Mouse (Mus musculus) cerebellum, postnatal 4 days (tissue): ENCODE data around the gene Rcc1.
"Not testable (repeated sequence)": the region's sequence is repeated elsewhere in the genome, so short reads cannot be mapped to it uniquely, and the experiment has no call there.

Source experiments
- DNase-seq, 2 experiments: peaks; one replicate each; pipeline ENCODE4 v3.0.0; 2022; ENCODE audit warnings: low spot score in 2 of 2, mixed read lengths in 1 of 2

Rcc1 gene

DNA sequence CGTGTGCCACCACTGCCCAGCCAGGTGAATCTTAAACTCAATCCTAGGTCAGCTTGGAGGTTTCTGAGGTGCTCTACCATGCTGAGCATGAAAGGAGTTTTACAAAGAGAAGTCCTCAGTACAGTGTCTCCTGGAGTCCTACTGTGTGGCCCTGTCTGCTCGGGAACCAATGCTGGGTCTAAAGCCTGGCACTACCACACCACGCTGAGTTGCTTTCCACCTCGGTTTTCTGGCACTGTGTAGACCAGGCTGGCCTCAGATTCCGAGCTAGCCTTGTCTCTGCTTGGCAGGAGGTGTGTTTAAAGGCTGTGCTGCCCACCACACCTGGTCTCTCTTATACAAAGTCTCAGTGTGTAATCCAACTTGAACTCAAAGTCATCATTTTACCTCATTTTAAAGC is 40.8 kb downstream of the Rcc1 start:
- no peak for DNase-seq

DNA sequence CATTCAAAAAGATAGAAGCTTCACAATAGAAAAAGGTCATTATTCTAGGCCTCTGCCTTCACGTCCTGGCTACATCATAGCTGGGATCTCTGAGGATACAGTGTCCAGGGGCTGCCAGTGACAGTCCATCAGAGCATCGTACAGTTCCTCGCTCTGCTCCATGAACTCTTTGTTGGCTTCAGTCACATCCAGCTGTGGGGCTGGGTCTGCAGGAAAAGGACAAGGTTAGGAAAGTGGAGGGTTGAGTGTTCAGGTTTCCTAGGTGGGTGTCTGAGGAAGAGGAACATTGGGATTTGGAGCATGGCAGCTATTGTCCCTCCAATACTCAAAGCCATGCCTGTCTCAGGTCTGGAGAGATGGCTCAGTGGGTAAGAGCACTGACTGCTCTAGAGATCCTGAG is 41.6 kb downstream of the Rcc1 start:
- DNase-seq, result no peak

DNA sequence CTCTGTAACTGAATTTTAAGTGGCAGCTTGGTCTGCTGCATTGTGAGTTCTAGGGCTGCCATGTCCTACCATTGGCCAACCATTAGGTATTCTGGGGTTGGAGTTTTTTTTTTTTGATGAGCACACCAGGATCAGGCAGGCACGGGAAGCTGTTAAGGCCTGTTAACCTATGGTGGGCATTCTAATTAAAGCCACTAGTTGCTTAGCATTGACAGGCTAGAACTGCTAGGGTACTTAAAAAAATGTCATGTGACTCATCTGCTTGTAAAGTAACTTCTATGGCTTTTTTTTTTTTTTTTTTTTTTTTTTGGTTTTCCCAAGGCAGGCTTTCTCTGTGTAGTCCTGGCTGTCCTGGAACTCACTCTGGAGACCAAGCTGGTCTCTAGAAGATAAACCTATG is 42.2 kb downstream of the Rcc1 start:
- DNase-seq, result no peak

- peak in 1 of 2 experiments; percentile 28 for DNase-seq
Measured at GRCm38 (mm10) chr4:132309849-132310472, 43.4 kb downstream of the Rcc1 start.

- DNase-seq, result peak in 1 of 2 experiments; percentile 24
Measured at GRCm38 (mm10) chr4:132309140-132309848, 44.1 kb downstream of the Rcc1 start.

DNA sequence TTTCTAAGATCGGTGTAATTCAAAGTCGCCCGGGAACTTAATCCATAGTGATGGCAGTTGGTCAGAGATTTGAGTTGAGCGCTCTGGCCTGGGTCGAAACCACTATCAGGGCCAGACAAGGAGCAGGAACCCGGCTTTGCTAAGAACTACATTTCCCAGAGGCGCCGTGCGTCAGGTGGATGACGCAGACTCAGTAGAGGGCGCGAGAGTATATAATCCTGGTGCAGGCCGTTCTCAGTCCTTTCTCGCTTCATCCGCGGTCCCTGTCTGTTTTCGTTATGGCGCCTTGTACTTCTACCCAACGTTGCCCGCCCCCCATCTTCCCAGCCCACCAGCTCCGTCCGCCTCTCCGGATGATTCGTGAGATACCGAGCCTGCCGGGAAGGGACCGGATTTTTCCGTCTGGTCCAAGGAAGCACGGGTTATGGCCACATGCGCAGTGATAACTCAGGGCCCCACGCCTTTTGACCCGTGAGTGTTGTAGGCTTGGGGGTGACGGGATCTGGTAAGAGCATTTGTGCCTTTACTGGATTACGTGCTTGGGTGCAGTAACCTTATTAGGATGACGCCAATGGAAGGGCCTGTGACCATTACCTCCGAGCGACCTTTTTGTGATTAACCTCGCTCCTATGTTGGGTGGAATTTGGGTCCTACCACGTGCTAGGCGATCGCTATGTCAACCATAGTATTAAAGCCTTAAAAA is 44.8 kb downstream of the Rcc1 start:
- DNase-seq, result peak; percentile 69 to 83

- no peak for DNase-seq
Measured at GRCm38 (mm10) chr4:132306004-132306403, 47.4 kb downstream of the Rcc1 start.

DNA sequence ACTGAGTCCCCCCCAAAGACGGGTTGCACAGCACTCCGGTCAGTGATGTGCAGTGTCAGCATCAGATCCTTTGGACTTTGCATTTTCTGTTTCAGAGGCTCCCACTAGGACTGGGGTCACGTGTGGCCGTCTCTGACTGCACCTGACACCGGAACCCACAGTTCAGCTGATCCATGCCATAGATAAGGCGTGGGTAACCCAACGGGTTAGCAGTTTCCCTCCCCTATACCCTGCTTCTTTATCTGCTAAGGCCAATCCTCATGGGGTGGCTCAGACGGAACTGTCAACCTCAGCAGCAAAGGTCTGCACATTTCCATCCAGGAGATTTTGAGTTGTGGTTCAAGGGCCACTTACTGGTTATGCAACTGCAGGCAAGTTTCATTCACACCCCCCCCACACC is 48.1 kb downstream of the Rcc1 start:
- DNase-seq, result no peak

DNA sequence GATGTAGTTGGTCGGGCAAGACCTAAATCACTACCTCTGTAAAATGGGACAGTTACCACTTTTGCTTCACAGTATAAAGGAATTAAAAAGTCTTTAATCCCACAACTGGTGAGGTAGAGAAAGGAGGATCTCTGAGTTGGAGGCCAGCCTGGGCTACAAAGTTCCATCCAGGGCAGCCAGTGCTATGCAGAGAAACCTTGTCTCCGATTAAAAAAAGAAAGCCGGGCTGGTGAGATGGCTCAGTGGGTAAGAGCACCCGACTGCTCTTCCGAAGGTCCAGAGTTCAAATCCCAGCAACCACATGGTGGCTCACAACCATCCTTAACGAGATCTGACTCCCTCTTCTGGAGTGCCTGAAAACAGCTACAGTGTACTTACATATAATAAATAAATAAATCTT is 49.9 kb downstream of the Rcc1 start:
- DNase-seq, result not testable (repeated sequence)

GRCm38 (mm10) chr4:132302939-132303479 is 50.4 kb downstream of the Rcc1 start, which contains the start of gene Rab42:
Gene Rab42, minus strand, starts transcription at chr4:132303385.
- DNase-seq, result peak; percentile 38 to 49

DNA sequence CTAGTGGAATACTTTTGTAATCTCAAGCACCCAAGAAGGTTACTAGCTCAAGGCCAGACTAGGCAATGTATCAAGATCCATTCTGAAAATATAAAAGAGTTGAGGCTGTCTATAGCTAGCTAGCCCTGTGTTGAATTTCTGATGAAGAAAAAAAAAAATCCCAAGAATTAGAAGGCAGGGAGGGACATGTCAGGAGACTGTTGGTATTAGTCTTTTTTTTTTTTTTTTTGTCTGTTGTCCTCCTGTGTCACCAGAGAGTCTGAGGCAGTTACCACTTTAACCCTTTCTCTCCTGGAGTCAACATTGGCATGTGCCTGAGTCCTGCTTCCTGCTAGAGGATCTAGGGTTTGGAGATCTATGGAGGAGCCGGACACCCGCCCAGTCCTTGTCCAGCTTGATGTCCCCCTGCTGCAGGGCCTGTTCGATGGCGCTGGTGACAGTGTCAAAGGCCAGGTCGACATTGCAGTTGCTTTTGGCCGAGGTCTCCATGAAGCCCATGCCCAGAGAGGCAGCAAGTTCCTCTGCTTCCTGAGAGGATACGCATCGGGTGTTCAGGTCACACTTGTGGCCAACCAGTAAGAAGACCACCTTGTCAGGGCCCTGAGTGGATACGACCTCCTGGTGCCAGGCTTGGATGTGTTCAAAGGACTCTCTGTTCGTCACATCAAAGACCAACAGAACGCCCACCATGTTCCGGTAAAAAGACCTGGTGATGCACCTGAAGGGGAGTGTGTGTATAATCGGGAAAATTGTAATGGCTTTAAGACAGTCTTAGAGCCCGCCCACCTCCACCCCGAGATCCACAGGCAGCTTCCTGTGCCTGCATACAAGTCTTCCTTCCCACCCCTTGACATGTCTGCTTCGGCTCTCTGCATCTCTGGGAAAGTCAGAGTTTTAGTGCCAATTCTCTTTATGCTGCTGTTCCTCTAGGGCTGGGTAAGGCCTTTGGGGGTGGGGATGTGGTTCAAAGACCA is 51.2 kb downstream of the Rcc1 start:
- DNase-seq, result no peak

DNA sequence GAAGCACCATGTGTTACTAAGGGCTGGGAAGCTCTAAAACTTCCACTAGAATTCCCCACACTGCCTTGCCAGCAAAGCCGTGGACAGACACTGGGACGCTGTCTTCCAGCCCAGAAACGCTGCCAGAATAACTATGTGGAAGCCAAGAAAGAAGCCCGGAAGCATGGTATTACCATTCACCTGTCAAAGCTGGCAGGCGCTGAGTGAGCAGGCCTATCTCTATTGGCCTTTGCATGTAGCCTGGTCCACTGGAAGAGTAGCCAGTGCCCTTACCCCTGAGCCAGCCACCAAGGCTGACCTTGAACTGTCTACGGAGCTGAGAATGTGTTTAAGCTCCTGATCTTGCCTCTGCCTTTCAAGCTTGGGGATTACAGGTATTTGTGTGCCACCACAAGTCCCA is 51.9 kb downstream of the Rcc1 start:
- no peak for DNase-seq

DNA sequence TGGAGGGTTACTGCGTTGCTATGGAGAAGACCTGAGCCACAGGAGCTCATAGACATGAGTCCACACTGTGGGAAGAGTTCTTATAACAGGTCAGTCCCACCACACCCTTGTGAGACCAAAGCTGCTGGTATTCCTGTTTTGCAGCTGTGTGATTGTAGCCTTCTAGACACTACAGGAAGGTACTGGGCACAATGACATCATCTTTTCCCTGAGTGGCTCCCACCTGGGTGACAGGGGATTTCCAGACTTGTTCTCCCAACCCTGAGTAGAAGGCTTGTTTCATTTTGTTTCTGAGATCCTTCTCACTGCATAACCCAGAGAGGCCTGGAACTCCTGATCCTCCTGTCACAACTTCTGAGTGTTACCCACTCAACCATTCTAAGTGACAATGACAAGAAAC is 53.6 kb downstream of the Rcc1 start:
- DNase-seq, result no peak

- no peak for DNase-seq
Measured at GRCm38 (mm10) chr4:132295696-132296390, 57.6 kb downstream of the Rcc1 start.

GRCm38 (mm10) chr4:132293682-132294240 is 59.6 kb downstream of the Rcc1 start:
- DNase-seq, result no peak

GRCm38 (mm10) chr4:132292988-132293387 is 60.4 kb downstream of the Rcc1 start:
- peak in 1 of 2 experiments; percentile 35 for DNase-seq

- no peak for DNase-seq
Measured at GRCm38 (mm10) chr4:132291624-132292335, 61.6 kb downstream of the Rcc1 start.

- DNase-seq, result no peak
Measured at GRCm38 (mm10) chr4:132291056-132291455, 62.3 kb downstream of the Rcc1 start.

DNA sequence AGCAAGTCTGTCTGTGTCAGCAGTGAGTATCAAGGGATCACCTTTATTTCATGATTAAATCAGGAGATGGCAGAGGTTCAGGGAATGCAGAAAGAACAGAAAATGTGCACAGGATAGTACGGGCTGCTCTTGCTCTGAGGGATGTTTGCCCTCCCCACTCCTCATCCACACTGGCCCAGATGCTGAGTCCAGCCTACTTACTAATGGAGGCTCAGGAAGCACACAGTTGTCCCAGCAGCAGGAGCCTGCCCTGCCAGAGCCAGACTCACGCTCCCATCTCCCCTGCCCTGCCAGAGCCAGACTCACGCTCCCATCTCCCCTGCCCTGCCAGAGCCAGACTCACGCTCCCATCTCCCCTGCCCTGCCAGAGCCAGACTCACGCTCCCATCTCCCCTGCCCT is 64.6 kb downstream of the Rcc1 start:
- DNase-seq, result not testable (repeated sequence)
